Mouse (Mus musculus) embryonic stem cell, embryonic (primary cell): ENCODE measurements at regions not wholly inside any gene's neighbourhood (a gene's known extent, or its start where the extent isn't known, plus 50 kb on each side); places are given as distances from the start of the nearest gene placed in this dataset.

Experiments used
- CTCF ChIA-PET, 4 experiments: fragments of 300-600 bp in 2 of 4; fragments of 350-600 bp in 2 of 4; sonication (Branson Sonifier 250); formaldehyde crosslinking; loops; one replicate each; lab custom pipeline; 2022; ENCODE audit warnings: inconsistent platforms in 2 of 4; lab: Charles Lee
- POLR2A ChIA-PET, 4 experiments: fragments of 300-600 bp in 2 of 4; fragments of 350-600 bp in 2 of 4; sonication (Branson Sonifier 250); formaldehyde crosslinking; loops; one replicate each; lab custom pipeline; 2022; ENCODE audit warnings: antibody characterized with exemption in 4 of 4, inconsistent platforms in 1 of 4; lab: Charles Lee

DNA sequence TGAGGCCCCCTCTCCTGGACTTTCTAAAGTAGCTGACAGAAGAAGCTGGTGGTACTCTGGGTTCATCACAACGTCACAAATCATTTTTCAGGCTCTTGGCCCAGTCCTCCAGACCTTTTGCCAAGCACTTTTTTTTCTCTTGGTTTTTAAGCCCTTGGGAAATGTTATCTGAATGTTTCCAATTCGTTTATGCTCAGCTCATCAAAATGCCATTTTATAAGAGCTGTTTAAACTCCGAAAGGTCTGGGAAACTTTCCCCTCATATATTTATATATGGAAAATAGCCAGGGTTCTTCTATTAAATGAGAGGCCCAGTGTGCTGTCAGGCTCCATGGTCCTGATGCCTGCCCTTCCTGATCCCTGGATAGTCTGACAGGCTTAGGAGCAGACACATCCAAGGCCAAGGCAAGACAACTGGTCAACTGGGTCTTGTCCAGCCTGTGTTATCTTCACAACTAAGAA lies 64.1 kb upstream of the Spdye4c start:
- ChIA-PET CTCF (no interaction called here), POLR2A (no interaction called here)

DNA sequence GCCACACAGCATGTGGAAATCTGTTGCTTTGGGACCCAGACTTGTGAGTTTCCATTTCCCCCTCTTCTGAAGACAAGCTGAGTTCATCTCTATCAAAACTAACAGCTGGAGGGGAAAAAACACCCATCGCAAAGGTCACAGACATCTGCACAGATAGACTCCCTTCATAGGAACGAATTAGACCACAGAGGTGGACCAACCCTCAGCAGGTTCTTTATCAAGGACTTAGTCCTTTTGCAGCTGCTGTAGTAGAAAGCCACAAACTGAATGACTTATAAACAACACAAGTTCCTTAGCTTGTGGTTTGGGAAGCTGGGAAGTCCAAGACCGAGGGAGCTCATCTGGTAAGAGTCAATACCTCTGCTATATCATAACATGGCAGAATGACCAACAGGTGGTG lies 54.7 kb upstream of the Spdye4c start:
- ChIA-PET POLR2A (no interaction called here), CTCF (no interaction called here)

DNA sequence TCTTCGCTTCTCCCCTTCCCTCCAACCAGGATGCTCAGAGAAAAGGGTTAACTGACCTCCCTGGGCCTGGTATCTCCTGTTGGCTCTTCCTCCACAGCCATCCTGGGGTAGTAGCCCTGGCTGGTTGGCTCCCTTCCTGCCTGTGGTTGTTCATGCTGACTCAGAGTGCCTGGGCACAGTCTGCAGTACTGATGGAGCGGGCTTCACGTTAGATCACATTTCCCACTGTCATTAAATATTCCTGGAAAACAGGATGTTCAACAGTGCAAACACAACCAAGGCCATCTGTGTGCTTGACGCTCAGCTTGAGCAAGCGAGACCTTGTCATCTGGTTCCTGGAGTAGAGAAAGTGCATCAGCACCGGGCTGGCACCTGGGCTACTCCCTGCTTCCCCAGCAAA lies 53.6 kb upstream of the Spdye4c start:
- ChIA-PET POLR2A (no interaction called here), CTCF (no interaction called here)

DNA sequence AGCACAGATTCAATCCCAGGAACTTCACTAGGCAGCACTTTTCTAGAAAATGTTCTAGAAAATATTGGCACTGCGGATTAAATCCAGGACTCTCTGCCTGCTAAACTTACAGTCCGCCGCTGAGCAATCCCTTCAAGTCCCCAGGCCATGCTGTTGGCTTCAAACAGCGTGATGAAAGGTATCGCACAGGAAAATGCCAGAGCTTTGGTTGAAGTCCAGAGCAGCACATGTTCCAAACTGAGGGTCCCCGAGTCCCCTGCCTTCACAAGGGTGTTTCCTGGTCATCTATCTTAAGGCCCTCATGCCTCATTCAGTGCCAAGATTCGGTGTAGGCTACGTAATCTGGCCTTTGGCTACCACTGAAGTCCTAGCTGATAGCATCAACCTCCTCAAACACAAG lies 52.3 kb upstream of the Spdye4c start:
- ChIA-PET POLR2A (interaction anchor here in 1 of 4 experiments (0.6 kb wide), 1 partner anchor 148 kb away, joined by 6 read pairs; no protein-coding TSS in a partner anchor), CTCF (interaction anchor here in 1 of 4 experiments (1.4 kb wide), 1 partner anchor 35 kb away, joined by 4 read pairs; no protein-coding TSS in a partner anchor)
